Mouse (Mus musculus) neural tube, embryonic 10.5 days (tissue): ENCODE results near the gene Nsf.
"Not testable (repeated sequence)": the region's sequence is repeated elsewhere in the genome, so short reads cannot be mapped to it uniquely, and the experiment has no call there.

ENCODE experiments used
- DNase-seq: peaks from one replicate; pipeline ENCODE4 v3.0.0-alpha.2; 2017; ENCODE audit warnings: low spot score; ENCODE audit errors: extremely low spot score

Nsf gene

GRCm38 (mm10) chr11:103953896-103954292, at the start of gene Nsf:
TSS of gene Nsf (minus strand) at chr11:103954056.
- DNase-seq = no peak

GRCm38 (mm10) chr11:104003397-104003796, 49.5 kb upstream of the Nsf start:
- no peak for DNase-seq

- no peak for DNase-seq
Measured at GRCm38 (mm10) chr11:104002191-104002590, 48.3 kb upstream of the Nsf start.

GRCm38 (mm10) chr11:104001395-104001955, 47.6 kb upstream of the Nsf start:
- no peak for DNase-seq

GRCm38 (mm10) chr11:104000667-104001394, 47.0 kb upstream of the Nsf start:
- DNase-seq = no peak

GRCm38 (mm10) chr11:103998737-103999136, 44.9 kb upstream of the Nsf start:
- no peak for DNase-seq

- peak; percentile 69 for DNase-seq
Measured at GRCm38 (mm10) chr11:103997385-103997784, 43.5 kb upstream of the Nsf start.

GRCm38 (mm10) chr11:103992638-103993037, 38.8 kb upstream of the Nsf start:
- DNase-seq = no peak

GRCm38 (mm10) chr11:103990049-103990557, 36.2 kb upstream of the Nsf start:
- DNase-seq = not testable (repeated sequence)

GRCm38 (mm10) chr11:103987423-103987822, 33.6 kb upstream of the Nsf start:
- DNase-seq = peak; percentile 84

- no peak for DNase-seq
Measured at GRCm38 (mm10) chr11:103984067-103984466, 30.2 kb upstream of the Nsf start.

- DNase-seq = no peak
Measured at GRCm38 (mm10) chr11:103981826-103982225, 28.0 kb upstream of the Nsf start.

GRCm38 (mm10) chr11:103979381-103979780, 25.5 kb upstream of the Nsf start:
- no peak for DNase-seq

GRCm38 (mm10) chr11:103970876-103971275, 17.0 kb upstream of the Nsf start:
- DNase-seq = no peak

- DNase-seq = no peak
Measured at GRCm38 (mm10) chr11:103969278-103969677, 15.4 kb upstream of the Nsf start.

- no peak for DNase-seq
Measured at GRCm38 (mm10) chr11:103967106-103967735, 13.4 kb upstream of the Nsf start.

- no peak for DNase-seq
Measured at GRCm38 (mm10) chr11:103956866-103957265, 3.0 kb upstream of the Nsf start.

GRCm38 (mm10) chr11:103953032-103953895, 592 bp downstream of the Nsf start:
- DNase-seq = peak; percentile 78

GRCm38 (mm10) chr11:103952635-103953031, 1.2 kb downstream of the Nsf start:
- DNase-seq = no peak

GRCm38 (mm10) chr11:103951106-103951505, 2.8 kb downstream of the Nsf start:
- no peak for DNase-seq

- no peak for DNase-seq
Measured at GRCm38 (mm10) chr11:103948952-103949351, 4.9 kb downstream of the Nsf start.
